In genomic region chr10:80464381-80465035, GRCm38 (mm10) we compare ENCODE assay signal across 11 mouse cellular contexts. TPM values are rescaled to one million over a fixed set of nuclear protein-coding genes. Genes with fewer than 3 reads are reported as not detected.
DNase-seq lines count a peak whose midpoint lies in the region; ATAC-seq and TF ChIP-seq lines count a peak whose summit lies in the region.
"Had no signal": no experiment of that assay in that cellular context is flagged by ENCODE, and none has a peak within 500 bp of the region (broad histone marks: within the 10 kb centered on the region; RNA-seq: fewer than 3 reads in every experiment).

No protein-coding gene starts in this region.

- H3K4me1 ChIP-seq in heart, adult 2 months (ENCODE audit: control insufficient read depth, insufficient read depth, low read length), result no peaks in the 10 kb centered on the region
- H3K4me1 ChIP-seq in forebrain, embryonic 16.5 days (replicated peaks; ENCODE audit: control insufficient read depth, insufficient read depth, low read length), result peaks cover 5% of the 10 kb centered on the region; the same call in 1 of the 2 replicates
- H3K4me1 ChIP-seq in kidney, postnatal 0 days (replicated peaks; ENCODE audit: insufficient read depth, low read length), result 0 out of 2 replicates have a peak, but pooled peaks cover 8% of the 10 kb centered on the region
- 0 out of 2 replicates have a peak, but pooled peaks cover 3% of the 10 kb centered on the region for H3K4me1 ChIP-seq in midbrain, postnatal 0 days (ENCODE audit: insufficient read depth, low read length)

- no peaks in the 10 kb centered on the region for H3K27me3 ChIP-seq in heart, adult 2 months (ENCODE audit: control insufficient read depth, insufficient read depth, low read length)
- 0 out of 2 replicates have a peak, but pooled peaks cover 3% of the 10 kb centered on the region for H3K27me3 ChIP-seq in forebrain, embryonic 16.5 days (replicated peaks; ENCODE audit: control insufficient read depth, insufficient read depth, low read length)
- H3K27me3 ChIP-seq in kidney, postnatal 0 days (ENCODE audit: insufficient read depth, low read length), result no peaks in the 10 kb centered on the region
- peaks cover 4% of the 10 kb centered on the region; the same call in 1 of the 2 replicates for H3K27me3 ChIP-seq in midbrain, postnatal 0 days (ENCODE audit: insufficient read depth, low read length)

- no peak for ATAC-seq in forebrain, embryonic 16.5 days
- ATAC-seq in kidney, postnatal 0 days (replicated peaks; ENCODE audit: low FRiP score, low read depth), result peak; percentile 66; the same call in 1 of the 2 replicates
- no peak for ATAC-seq in midbrain, postnatal 0 days (ENCODE audit: low FRiP score)

- WGBS in heart, adult 2 months, result 26% methylated on average over 19 of the region's 19 CpGs
- 4% methylated on average over 19 of the region's 19 CpGs for WGBS in forebrain, embryonic 16.5 days
- 4% methylated on average over 19 of the region's 19 CpGs for WGBS in kidney, postnatal 0 days
- WGBS in midbrain, postnatal 0 days, result 5% methylated on average over 18 of the region's 19 CpGs

- peak; percentile 15 to 26 for DNase-seq in heart, adult 2 months
- no peak for DNase-seq in heart, postnatal 25 days (ENCODE audit: low spot score)
- DNase-seq in kidney, postnatal 0 days (ENCODE audit: low spot score), result peak; percentile 49
- no peak for DNase-seq in midbrain, postnatal 0 days (ENCODE audit: low spot score)
- no peak for DNase-seq in cerebellum, adult 8-10 months
- no peak for DNase-seq in left cerebral cortex, adult 18-20 months (ENCODE audit: low spot score in 2 of 2)
- DNase-seq in urinary bladder, postnatal 14 days (ENCODE audit: low spot score), result no peak

- H3K4me3 ChIP-seq in heart, adult 2 months, result no peak overlapping the region
- H3K4me3 ChIP-seq in forebrain, embryonic 16.5 days (replicated peaks; ENCODE audit: low read length), result no peak overlapping the region
- H3K4me3 ChIP-seq in kidney, postnatal 0 days (replicated peaks; ENCODE audit: low read depth, low read length), result no peak overlapping the region
- no peak overlapping the region for H3K4me3 ChIP-seq in midbrain, postnatal 0 days (ENCODE audit: low read depth, low read length)
- H3K4me3 ChIP-seq: megakaryocyte, embryonic 14.5 days had no signal

- TF ChIP-seq POLR2A in heart, adult 2 months (IDR thresholded peaks at IDR 0.05; ENCODE audit: insufficient read depth, low read depth, low read length), result no peak

- H3K9me3 ChIP-seq in forebrain, embryonic 16.5 days (ENCODE audit: control insufficient read depth, low read length), result no peaks in the 10 kb centered on the region
- H3K9me3 ChIP-seq in kidney, postnatal 0 days (replicated peaks; ENCODE audit: low read length), result no peaks in the 10 kb centered on the region
- H3K9me3 ChIP-seq in midbrain, postnatal 0 days (ENCODE audit: low read length), result no peaks in the 10 kb centered on the region

- no peak for TF ChIP-seq CTCF in heart, adult 2 months (IDR thresholded peaks at IDR 0.05)
- no peak for TF ChIP-seq CTCF in kidney, postnatal 0 days (IDR thresholded peaks at IDR 0.05; ENCODE audit: low read depth)
- no peak for TF ChIP-seq CTCF in midbrain, postnatal 0 days (IDR thresholded peaks at IDR 0.05)

- H3K4me2 ChIP-seq in forebrain, embryonic 16.5 days (ENCODE audit: low read length), result peak overlapping the region; percentile 24
- peak overlapping the region; percentile 26; the same call in 1 of the 2 replicates for H3K4me2 ChIP-seq in kidney, postnatal 0 days (ENCODE audit: low read length)
- H3K4me2 ChIP-seq in midbrain, postnatal 0 days (ENCODE audit: low read depth, low read length, poor library complexity, severe bottlenecking), result peak overlapping the region; percentile 33

- H3K79me2 ChIP-seq in heart, adult 2 months (replicated peaks; ENCODE audit: control insufficient read depth, insufficient read depth, low read length), result no peaks in the 10 kb centered on the region

- TF ChIP-seq EP300 in heart, adult 2 months (IDR thresholded peaks at IDR 0.05; ENCODE audit: insufficient read depth, low read depth, low read length), result no peak

- no peak overlapping the region for H3K9ac ChIP-seq in heart, adult 2 months (ENCODE audit: low read depth, low read length)
- H3K9ac ChIP-seq in forebrain, embryonic 16.5 days (replicated peaks; ENCODE audit: low read depth, low read length), result 0 out of 2 replicates have a peak overlapping the region, but pooled peaks have one; percentile 32
- no peak overlapping the region for H3K9ac ChIP-seq in kidney, postnatal 0 days (ENCODE audit: low read depth, low read length)
- H3K9ac ChIP-seq in midbrain, postnatal 0 days (replicated peaks; ENCODE audit: low read length, poor library complexity, severe bottlenecking), result no peak overlapping the region

- H3K27ac ChIP-seq in heart, adult 2 months, result no peak overlapping the region
- H3K27ac ChIP-seq in forebrain, embryonic 16.5 days (ENCODE audit: low read length), result no peak overlapping the region
- peak overlapping the region; percentile 54 for H3K27ac ChIP-seq in kidney, postnatal 0 days
- no peak overlapping the region for H3K27ac ChIP-seq in midbrain, postnatal 0 days (ENCODE audit: low read depth, low read length)

- intact Hi-C loops in heart, adult 2 months (cut with DNase I), result no loop called here
- intact Hi-C loops in heart, postnatal 25 days (cut with DNase I), result no loop called here

- no peaks in the 10 kb centered on the region for H3K36me3 ChIP-seq in heart, adult 2 months (ENCODE audit: control insufficient read depth, insufficient read depth, low read length)
- H3K36me3 ChIP-seq in forebrain, embryonic 16.5 days (ENCODE audit: control insufficient read depth, insufficient read depth), result no peaks in the 10 kb centered on the region
- H3K36me3 ChIP-seq in kidney, postnatal 0 days (ENCODE audit: insufficient read depth, low read length), result no peaks in the 10 kb centered on the region
- H3K36me3 ChIP-seq in midbrain, postnatal 0 days (ENCODE audit: insufficient read depth, low read length), result no peaks in the 10 kb centered on the region

RNA-seq across cellular contexts. Expression of gene Onecut3, which starts 30.1 kb away (rescaled TPM):
- total RNA-seq in heart, adult 2 months (2021), result under 1 TPM in 1 of 2 experiments, not detected in 1; 0.05 TPM
- polyA plus RNA-seq in heart, adult 2 months (2012; rRNA removed), result 0.06 and 0.09 TPM in 2 replicates
- under 1 TPM in 1 of 2 experiments, not detected in 1; 0.05 TPM for total RNA-seq in heart, postnatal 25 days (2021)
- 0.07 and 0.46 TPM in 2 replicates for polyA plus RNA-seq in forebrain, embryonic 16.5 days (2015; fragmentation: Nextera tagmentation; extraction: Ambion mirVana)
- polyA plus RNA-seq in kidney, postnatal 0 days (2015; fragmentation: Nextera tagmentation; extraction: Ambion mirVana), result not detected in 2 replicates
- 2.8 and 3.1 TPM in 2 replicates for total RNA-seq in midbrain, postnatal 0 days (2014; rRNA removed)
- 0.69 and 0.89 TPM in 2 replicates for polyA plus RNA-seq in midbrain, postnatal 0 days (2015; fragmentation: Nextera tagmentation; extraction: Ambion mirVana)
- not detected for total RNA-seq in left cerebral cortex, adult 18-20 months (2021)
- total RNA-seq: heart, postnatal 36 days had no signal
- polyA plus RNA-seq: C2C12 had no signal

RNA-seq across cellular contexts. Expression of gene Tcf3, which starts 31.1 kb away (rescaled TPM):
- total RNA-seq in heart, adult 2 months (2021), result 10 to 100 TPM; 16.5 to 18.0 TPM
- polyA plus RNA-seq in heart, adult 2 months (2012; rRNA removed), result 20.1 and 25.0 TPM in 2 replicates
- 10 to 100 TPM; 20.3 to 20.9 TPM for total RNA-seq in heart, postnatal 25 days (2021)
- 63.7 and 74.6 TPM in 2 replicates for polyA plus RNA-seq in forebrain, embryonic 16.5 days (2015; fragmentation: Nextera tagmentation; extraction: Ambion mirVana)
- polyA plus RNA-seq in kidney, postnatal 0 days (2015; fragmentation: Nextera tagmentation; extraction: Ambion mirVana), result 76.4 and 83.7 TPM in 2 replicates
- total RNA-seq in midbrain, postnatal 0 days (2014; rRNA removed), result 69.6 and 91.1 TPM in 2 replicates
- polyA plus RNA-seq in midbrain, postnatal 0 days (2015; fragmentation: Nextera tagmentation; extraction: Ambion mirVana), result 24.8 and 25.1 TPM in 2 replicates
- 10 to 100 TPM; 25.4 to 29.8 TPM for total RNA-seq in left cerebral cortex, adult 18-20 months (2021)

RNA-seq across cellular contexts. Expression of gene Uqcr11, which starts 57.9 kb away (rescaled TPM):
- total RNA-seq in heart, adult 2 months (2021), result 1,000 to 10,000 TPM; 1,743 to 1,981 TPM
- 5,192 and 5,251 TPM in 2 replicates for polyA plus RNA-seq in heart, adult 2 months (2012; rRNA removed)
- 1,000 to 10,000 TPM; 1,983 to 2,045 TPM for total RNA-seq in heart, postnatal 25 days (2021)
- polyA plus RNA-seq in forebrain, embryonic 16.5 days (2015; fragmentation: Nextera tagmentation; extraction: Ambion mirVana), result 455 and 522 TPM in 2 replicates
- polyA plus RNA-seq in kidney, postnatal 0 days (2015; fragmentation: Nextera tagmentation; extraction: Ambion mirVana), result 1,117 and 1,253 TPM in 2 replicates
- total RNA-seq in midbrain, postnatal 0 days (2014; rRNA removed), result 295 and 379 TPM in 2 replicates
- polyA plus RNA-seq in midbrain, postnatal 0 days (2015; fragmentation: Nextera tagmentation; extraction: Ambion mirVana), result 638 and 795 TPM in 2 replicates
- total RNA-seq in left cerebral cortex, adult 18-20 months (2021), result 100 to 1,000 TPM; 383 to 388 TPM

Comparison
In these comparisons a context has a peak if more than half of its experiments do, and no peak if none do; other contexts are left out.
1. DNase-seq: peak in heart, adult 2 months (2 of 2) and kidney, postnatal 0 days (single experiment); none in heart, postnatal 25 days (single experiment), midbrain, postnatal 0 days (single experiment), cerebellum, adult 8-10 months (single experiment), left cerebral cortex, adult 18-20 months (0 of 2) and urinary bladder, postnatal 14 days (single experiment).
2. Peak in every context shown above with its lines, with median percentiles within 50 percentile points of each other: H3K4me2 ChIP-seq.